Mouse (Mus musculus): ENCODE measurements at regions not wholly inside any gene's neighbourhood (a gene's known extent, or its start where the extent isn't known, plus 50 kb on each side); places are given as distances from the start of the nearest gene placed in this dataset.

- no peak for DNase-seq
Observed at GRCm38 (mm10) chr12:94155110-94155858, 1536.7 kb upstream of the Flrt2 start.

GRCm38 (mm10) chr12:94182358-94182757 is 1509.7 kb upstream of the Flrt2 start:
- DNase-seq = no peak

- peak; percentile 63 for DNase-seq
Observed at GRCm38 (mm10) chr12:94190620-94191081, 1501.4 kb upstream of the Flrt2 start.

- DNase-seq = no peak
Observed at GRCm38 (mm10) chr12:94217906-94218305, 1474.1 kb upstream of the Flrt2 start.

GRCm38 (mm10) chr12:94229894-94230293 is 1462.1 kb upstream of the Flrt2 start:
- DNase-seq = no peak

- DNase-seq = no peak
Observed at GRCm38 (mm10) chr12:94245366-94245765, 1446.7 kb upstream of the Flrt2 start.

- DNase-seq = no peak
Observed at GRCm38 (mm10) chr12:94247362-94247761, 1444.7 kb upstream of the Flrt2 start.

GRCm38 (mm10) chr12:94252957-94253633 is 1438.9 kb upstream of the Flrt2 start:
- no peak for DNase-seq

GRCm38 (mm10) chr12:94280946-94281345 is 1411.1 kb upstream of the Flrt2 start:
- DNase-seq = no peak

- DNase-seq = no peak
Observed at GRCm38 (mm10) chr12:94282931-94283330, 1409.1 kb upstream of the Flrt2 start.

GRCm38 (mm10) chr12:94283572-94283971 is 1408.5 kb upstream of the Flrt2 start:
- no peak for DNase-seq

- no peak for DNase-seq
Observed at GRCm38 (mm10) chr12:94297864-94298263, 1394.2 kb upstream of the Flrt2 start.

GRCm38 (mm10) chr12:94332351-94332750 is 1359.7 kb upstream of the Flrt2 start:
- DNase-seq = no peak

GRCm38 (mm10) chr12:94334671-94335070 is 1357.4 kb upstream of the Flrt2 start:
- DNase-seq = no peak

GRCm38 (mm10) chr12:94349623-94350156 is 1342.3 kb upstream of the Flrt2 start:
- DNase-seq = no peak

- DNase-seq = no peak
Observed at GRCm38 (mm10) chr12:94364269-94364668, 1327.8 kb upstream of the Flrt2 start.

- DNase-seq = no peak
Observed at GRCm38 (mm10) chr12:94399991-94400390, 1292.0 kb upstream of the Flrt2 start.

GRCm38 (mm10) chr12:94420918-94421317 is 1271.1 kb upstream of the Flrt2 start:
- peak; percentile 32 for DNase-seq

GRCm38 (mm10) chr12:94421743-94422142 is 1270.3 kb upstream of the Flrt2 start:
- no peak for DNase-seq

GRCm38 (mm10) chr12:94424340-94424981 is 1267.6 kb upstream of the Flrt2 start:
- DNase-seq = no peak

GRCm38 (mm10) chr12:94449517-94449916 is 1242.5 kb upstream of the Flrt2 start:
- no peak for DNase-seq

GRCm38 (mm10) chr12:94468027-94468426 is 1224.0 kb upstream of the Flrt2 start:
- DNase-seq = no peak

GRCm38 (mm10) chr12:94468609-94469008 is 1223.4 kb upstream of the Flrt2 start:
- no peak for DNase-seq
